Mouse (Mus musculus): ENCODE results near the gene Pax7.

Pax7 gene

GRCm38 (mm10) chr4:139813371-139813960 is 19.9 kb downstream of the Pax7 start:
- DNase-seq (ENCODE audit: low read depth, low spot score): no peak

- DNase-seq (ENCODE audit: low read depth, low spot score): no peak
Observed at GRCm38 (mm10) chr4:139811901-139812300, 21.4 kb downstream of the Pax7 start.

- DNase-seq (ENCODE audit: low read depth, low spot score): no peak
Observed at GRCm38 (mm10) chr4:139811475-139811874, 21.9 kb downstream of the Pax7 start.

GRCm38 (mm10) chr4:139810762-139811438 is 22.4 kb downstream of the Pax7 start:
- peak; percentile 77 for DNase-seq (ENCODE audit: low read depth, low spot score)

GRCm38 (mm10) chr4:139809381-139809820 is 23.9 kb downstream of the Pax7 start:
- DNase-seq (ENCODE audit: low read depth, low spot score): no peak

- DNase-seq (ENCODE audit: low read depth, low spot score): no peak
Observed at GRCm38 (mm10) chr4:139807820-139808219, 25.5 kb downstream of the Pax7 start.

GRCm38 (mm10) chr4:139807191-139807808 is 26.0 kb downstream of the Pax7 start:
- no peak for DNase-seq (ENCODE audit: low read depth, low spot score)

- DNase-seq (ENCODE audit: low read depth, low spot score): no peak
Observed at GRCm38 (mm10) chr4:139804896-139805295, 28.4 kb downstream of the Pax7 start.

- DNase-seq (ENCODE audit: low read depth, low spot score): peak; percentile 77
Observed at GRCm38 (mm10) chr4:139803981-139804380, 29.3 kb downstream of the Pax7 start.

GRCm38 (mm10) chr4:139799436-139800100 is 33.8 kb downstream of the Pax7 start:
- DNase-seq (ENCODE audit: low read depth, low spot score): no peak

GRCm38 (mm10) chr4:139797344-139797743 is 36.0 kb downstream of the Pax7 start:
- DNase-seq (ENCODE audit: low read depth, low spot score): no peak

GRCm38 (mm10) chr4:139796115-139796514 is 37.2 kb downstream of the Pax7 start:
- DNase-seq (ENCODE audit: low read depth, low spot score): peak; percentile 54

- DNase-seq (ENCODE audit: low read depth, low spot score): no peak
Observed at GRCm38 (mm10) chr4:139791168-139791567, 42.2 kb downstream of the Pax7 start.

- DNase-seq (ENCODE audit: low read depth, low spot score): no peak
Observed at GRCm38 (mm10) chr4:139789772-139790171, 43.6 kb downstream of the Pax7 start.

GRCm38 (mm10) chr4:139782926-139783467 is 50.3 kb downstream of the Pax7 start:
- DNase-seq (ENCODE audit: low read depth, low spot score): no peak

GRCm38 (mm10) chr4:139771125-139771631 is 62.1 kb downstream of the Pax7 start:
- DNase-seq (ENCODE audit: low read depth, low spot score): peak; percentile 66

- no peak for DNase-seq (ENCODE audit: low read depth, low spot score)
Observed at GRCm38 (mm10) chr4:139767823-139768222, 65.5 kb downstream of the Pax7 start.

- no peak for DNase-seq (ENCODE audit: low read depth, low spot score)
Observed at GRCm38 (mm10) chr4:139767115-139767718, 66.1 kb downstream of the Pax7 start.

GRCm38 (mm10) chr4:139761911-139762310 is 71.4 kb downstream of the Pax7 start:
- DNase-seq (ENCODE audit: low read depth, low spot score): no peak

GRCm38 (mm10) chr4:139760736-139761135 is 72.6 kb downstream of the Pax7 start:
- no peak for DNase-seq (ENCODE audit: low read depth, low spot score)

Measured in mesoderm, embryonic 11.5 days (tissue).